Mouse (Mus musculus) MEL (cell line): Measurements from ENCODE around the gene Gpr27. TPM values are rescaled to one million over a fixed set of nuclear protein-coding genes. Genes with fewer than 3 reads are reported as not detected.

ENCODE experiments used
- DNase-seq: peaks from one replicate; pipeline ENCODE4 v3.0.0; 2011; ENCODE audit warnings: low read depth, low spot score
- H3K27ac ChIP-seq: 2 replicates; pipeline ENCODE4 v1.5.1; 2012; ENCODE audit warnings: low read depth, mild to moderate bottlenecking, control low read depth, low read length, moderate library complexity; ENCODE audit not compliant: control insufficient read depth
- H3K27me3 ChIP-seq, 2 experiments: fragments of 150-350 bp in 1 of 2; sonication (generic) in 1 of 2; 2 replicates each; pipeline ENCODE4 v1.6.1; 2012; ENCODE audit warnings: low read length in 2 of 2, mild to moderate bottlenecking in 2 of 2, improper control_type of control experiment in 1 of 2, moderate library complexity in 1 of 2; ENCODE audit not compliant: insufficient read depth in 2 of 2, control insufficient read depth in 1 of 2
- H3K36me3 ChIP-seq, 2 experiments: 2 replicates each; pipeline ENCODE4 v1.6.1; 2012 to 2014; ENCODE audit warnings: low read length in 2 of 2, improper control_type of control experiment in 1 of 2, inconsistent platforms in 1 of 2, mild to moderate bottlenecking in 1 of 2; ENCODE audit not compliant: insufficient read depth in 2 of 2, control insufficient read depth in 1 of 2
- H3K4me1 ChIP-seq, 2 experiments: fragments of 150-350 bp in 1 of 2; sonication (generic) in 1 of 2; 2 replicates each; pipeline ENCODE4 v1.6.1; 2012; ENCODE audit warnings: low read length in 2 of 2, improper control_type of control experiment in 1 of 2, mild to moderate bottlenecking in 1 of 2; ENCODE audit not compliant: insufficient read depth in 2 of 2, control insufficient read depth in 1 of 2
- H3K4me3 ChIP-seq, 2 experiments: fragments of 150-350 bp in 1 of 2; sonication (generic) in 1 of 2; 2 replicates each; pipeline ENCODE4 v1.5.1; 2012; ENCODE audit warnings: low read depth in 2 of 2, low read length in 2 of 2, mild to moderate bottlenecking in 2 of 2, moderate library complexity in 2 of 2, control low read depth in 1 of 2, improper control_type of control experiment in 1 of 2; ENCODE audit not compliant: control insufficient read depth in 1 of 2, insufficient read depth in 1 of 2
- H3K79me2 ChIP-seq: 2 replicates; pipeline ENCODE4 v1.6.1; 2012; ENCODE audit warnings: mild to moderate bottlenecking, low read length, moderate library complexity; ENCODE audit not compliant: control insufficient read depth, poor library complexity, insufficient read depth
- H3K9ac ChIP-seq: 2 replicates; pipeline ENCODE4 v1.6.1; 2012; ENCODE audit warnings: low read depth, mild to moderate bottlenecking, control low read depth, low read length, moderate library complexity; ENCODE audit not compliant: control insufficient read depth, poor library complexity, severe bottlenecking
- H3K9me3 ChIP-seq: fragments of 150-350 bp; sonication (generic); replicated peaks from 2 replicates; pipeline ENCODE4 v1.6.1; 2012; ENCODE audit warnings: mild to moderate bottlenecking, low read length, improper control_type of control experiment, moderate library complexity; ENCODE audit not compliant: insufficient read depth
- CHD1 ChIP-seq: IDR thresholded peaks from 2 replicates; pipeline ENCODE4 v1.6.1; 2012; ENCODE audit warnings: low read depth, mild to moderate bottlenecking, inconsistent platforms, low read length, improper control_type of control experiment
- CHD2 ChIP-seq: IDR thresholded peaks from 2 replicates; pipeline ENCODE4 v1.6.1; 2011; ENCODE audit warnings: low read length, improper control_type of control experiment
- CTCF ChIP-seq, 3 experiments: IDR thresholded peaks in 2 of 3; conservative IDR thresholded peaks in 1 of 3; 2 replicates each; pipeline ENCODE4 v1.5.1; 2011 to 2012; ENCODE audit warnings: low read length in 3 of 3, low read depth in 2 of 3, mild to moderate bottlenecking in 2 of 3, improper control_type of control experiment in 1 of 3, inconsistent platforms in 1 of 3, mixed read lengths in 1 of 3, moderate library complexity in 1 of 3; ENCODE audit not compliant: control insufficient read depth in 1 of 3, insufficient read depth in 1 of 3, poor library complexity in 1 of 3, severe bottlenecking in 1 of 3
- E2F4 ChIP-seq: IDR thresholded peaks from 2 replicates; pipeline ENCODE4 v1.6.1; 2011; ENCODE audit warnings: low read depth, low read length, improper control_type of control experiment, borderline replicate concordance
- EP300 ChIP-seq, 2 experiments: IDR thresholded peaks; 2 replicates each; pipeline ENCODE4 v1.6.1; 2011; ENCODE audit warnings: improper control_type of control experiment in 2 of 2, low read length in 2 of 2, low read depth in 1 of 2, mild to moderate bottlenecking in 1 of 2
- ETS1 ChIP-seq: IDR thresholded peaks from 2 replicates; pipeline ENCODE4 v1.6.1; 2012; ENCODE audit warnings: low read depth, mild to moderate bottlenecking, inconsistent platforms, low read length, improper control_type of control experiment, moderate library complexity
- GATA1 ChIP-seq: IDR thresholded peaks from 2 replicates; pipeline ENCODE4 v1.6.1; 2011; ENCODE audit warnings: low read depth, low read length, improper control_type of control experiment
- HCFC1 ChIP-seq: IDR thresholded peaks from 2 replicates; pipeline ENCODE4 v1.6.1; 2012; ENCODE audit warnings: low read depth, mild to moderate bottlenecking, inconsistent platforms, low read length, improper control_type of control experiment, moderate library complexity
- KAT2A ChIP-seq: conservative IDR thresholded peaks from 2 replicates; pipeline ENCODE4 v1.6.1; 2012; ENCODE audit warnings: low read depth, low read length, improper control_type of control experiment, inconsistent platforms
- MEF2A ChIP-seq: IDR thresholded peaks from 2 replicates; pipeline ENCODE4 v1.6.1; 2014; ENCODE audit warnings: low read depth, mild to moderate bottlenecking, inconsistent platforms, low read length, improper control_type of control experiment; ENCODE audit not compliant: poor library complexity, insufficient replicate concordance, severe bottlenecking; ENCODE audit errors: extremely low read depth
- MXI1 ChIP-seq: IDR thresholded peaks from 2 replicates; pipeline ENCODE4 v1.6.1; 2011; ENCODE audit warnings: mild to moderate bottlenecking, low read depth, low read length, improper control_type of control experiment
- NRF1 ChIP-seq: IDR thresholded peaks from 2 replicates; pipeline ENCODE4 v1.6.1; 2014; ENCODE audit warnings: low read depth, mild to moderate bottlenecking, inconsistent platforms, low read length, improper control_type of control experiment, moderate library complexity; ENCODE audit not compliant: poor library complexity, insufficient read depth, severe bottlenecking
- POLR2AphosphoS5 ChIP-seq: IDR thresholded peaks from 2 replicates; pipeline ENCODE4 v1.6.1; 2012; ENCODE audit warnings: low read depth, borderline replicate concordance, mild to moderate bottlenecking, inconsistent platforms, low read length, moderate library complexity, mixed read lengths
- SIN3A ChIP-seq: IDR thresholded peaks from 2 replicates; pipeline ENCODE4 v1.6.1; 2012; ENCODE audit warnings: low read length, improper control_type of control experiment, inconsistent platforms
- SMC3 ChIP-seq: IDR thresholded peaks from 2 replicates; pipeline ENCODE4 v1.6.1; 2011; ENCODE audit warnings: low read depth, low read length, improper control_type of control experiment
- TBP ChIP-seq: IDR thresholded peaks from 2 replicates; pipeline ENCODE4 v1.8.0; 2011; ENCODE audit warnings: low read depth, low read length, improper control_type of control experiment
- UBTF ChIP-seq: IDR thresholded peaks from 2 replicates; pipeline ENCODE4 v1.6.1; 2012; ENCODE audit warnings: low read depth, mild to moderate bottlenecking, inconsistent platforms, low read length, improper control_type of control experiment, moderate library complexity, borderline replicate concordance; ENCODE audit not compliant: insufficient read depth
- USF2 ChIP-seq, 2 experiments: IDR thresholded peaks; 2 replicates each; pipeline ENCODE4 v1.6.1; 2011 to 2012; ENCODE audit warnings: improper control_type of control experiment in 2 of 2, low read length in 2 of 2, borderline replicate concordance in 1 of 2, inconsistent platforms in 1 of 2, low read depth in 1 of 2, mild to moderate bottlenecking in 1 of 2; ENCODE audit not compliant: insufficient read depth in 1 of 2
- ZNF384 ChIP-seq: IDR thresholded peaks from 2 replicates; pipeline ENCODE4 v1.6.1; 2012; ENCODE audit warnings: low read depth, mild to moderate bottlenecking, inconsistent platforms, low read length, improper control_type of control experiment
- polyA plus RNA-seq, 2 experiments: library from polyadenylated mRNA; stranded (reverse) in 1 of 2; unstranded in 1 of 2; fragments of >175 nt in 1 of 2; fragments of >200 nt in 1 of 2; gene quantifications; 2 replicates each; pipeline versions ENCODE4 v1.2.1 to v1.2.4; 2012; ENCODE audit warnings: low replicate concordance in 2 of 2, low read depth in 1 of 2; ENCODE audit not compliant: insufficient read length in 2 of 2, insufficient read depth in 1 of 2, missing spikeins in 1 of 2
- total RNA-seq: library from RNA; depleted of rRNA; stranded (reverse); fragments of 300-350 nt; gene quantifications from 2 replicates; pipeline ENCODE4 v1.2.3, GENCODE M21; 2012

Gene Gpr27
- total and polyA plus RNA-seq, 3 experiments, result not detected

GRCm38 (mm10) chr6:99722390-99722789, 29.9 kb downstream of the Gpr27 start:
- Histone ChIP-seq H3K27ac (no peak overlapping the region), H3K9me3 (no peaks in the 10 kb centered on the region), H3K9ac (no peak overlapping the region), H3K36me3 (no peaks in the 10 kb centered on the region), H3K27me3 (no peaks in the 10 kb centered on the region; a peak in 1 of 4 replicates), H3K79me2 (no peaks in the 10 kb centered on the region), H3K4me1 (no peaks in the 10 kb centered on the region), H3K4me3 (no peak overlapping the region)
- DNase-seq, result no peak
- TF ChIP-seq HCFC1, result no peak
- no peak for TF ChIP-seq TBP
- no peak for TF ChIP-seq NRF1
- no peak for TF ChIP-seq MEF2A

GRCm38 (mm10) chr6:99725971-99726561, 33.6 kb downstream of the Gpr27 start, which contains the start of gene Prok2:
Gene Prok2 (minus strand): TSS chr6:99726392.
- no peaks in the 10 kb centered on the region for H3K4me1 ChIP-seq
- H3K4me3 ChIP-seq, result no peak within 1 kb of the TSS
- no peaks in the 10 kb centered on the region for H3K79me2 ChIP-seq
- H3K27ac ChIP-seq, result no peak within 1 kb of the TSS
- H3K36me3 ChIP-seq, result no peaks in the 10 kb centered on the region
- no peak for TF ChIP-seq SIN3A
- no peak for TF ChIP-seq UBTF
- TF ChIP-seq MEF2A, result no peak
- TF ChIP-seq CHD2, result no peak
- TF ChIP-seq CHD1, result no peak
- no peak for DNase-seq
- no peaks in the 10 kb centered on the region; a peak in 1 of 4 replicates for H3K27me3 ChIP-seq
- no peaks in the 10 kb centered on the region for H3K9me3 ChIP-seq
- H3K9ac ChIP-seq, result no peak within 1 kb of the TSS

GRCm38 (mm10) chr6:99726576-99727303, 34.3 kb downstream of the Gpr27 start:
- Histone ChIP-seq H3K36me3 (no peaks in the 10 kb centered on the region), H3K9me3 (no peaks in the 10 kb centered on the region), H3K27ac (no peak overlapping the region), H3K27me3 (no peaks in the 10 kb centered on the region; a peak in 1 of 4 replicates), H3K9ac (no peak overlapping the region), H3K79me2 (no peaks in the 10 kb centered on the region), H3K4me1 (no peaks in the 10 kb centered on the region)
- DNase-seq, result no peak
- no peak for TF ChIP-seq ZNF384
- no peak for TF ChIP-seq SMC3
- no peak for TF ChIP-seq KAT2A
- no peak for TF ChIP-seq NRF1
- TF ChIP-seq POLR2AphosphoS5, result no peak
- TF ChIP-seq HCFC1, result no peak
- no peak for TF ChIP-seq E2F4
- no peak for TF ChIP-seq TBP
- no peak for TF ChIP-seq GATA1
- TF ChIP-seq USF2 (IDR thresholded peaks at IDR 0.05; ENCODE audit: borderline replicate concordance in 1 of 2, insufficient read depth in 1 of 2, low read depth in 1 of 2, low read length in 2 of 2), result no peak
- no peak for TF ChIP-seq CTCF (IDR thresholded peaks at IDR 0.05 in 2 of 3, conservative IDR thresholded peaks at IDR 0.05 in 1 of 3; ENCODE audit: control insufficient read depth in 1 of 3, insufficient read depth in 1 of 3, low read depth in 2 of 3, low read length in 3 of 3, poor library complexity in 1 of 3, severe bottlenecking in 1 of 3)
- no peak for TF ChIP-seq SIN3A
- no peak for TF ChIP-seq ETS1
- TF ChIP-seq CHD1, result no peak
- no peak for TF ChIP-seq EP300 (IDR thresholded peaks at IDR 0.05; ENCODE audit: low read depth in 1 of 2, low read length in 2 of 2)
- TF ChIP-seq MXI1, result no peak
- TF ChIP-seq, all 39 proteins: peak for 0
- H3K4me3 ChIP-seq, result no peak overlapping the region
